Mouse (Mus musculus): ENCODE results near the gene Phldb2.

The Phldb2 gene

GRCm38 (mm10) chr16:45894998-45895397 is 58.4 kb downstream of the Phldb2 start:
- in situ Hi-C loops (cut with MboI, MseI): no loop called here

DNA sequence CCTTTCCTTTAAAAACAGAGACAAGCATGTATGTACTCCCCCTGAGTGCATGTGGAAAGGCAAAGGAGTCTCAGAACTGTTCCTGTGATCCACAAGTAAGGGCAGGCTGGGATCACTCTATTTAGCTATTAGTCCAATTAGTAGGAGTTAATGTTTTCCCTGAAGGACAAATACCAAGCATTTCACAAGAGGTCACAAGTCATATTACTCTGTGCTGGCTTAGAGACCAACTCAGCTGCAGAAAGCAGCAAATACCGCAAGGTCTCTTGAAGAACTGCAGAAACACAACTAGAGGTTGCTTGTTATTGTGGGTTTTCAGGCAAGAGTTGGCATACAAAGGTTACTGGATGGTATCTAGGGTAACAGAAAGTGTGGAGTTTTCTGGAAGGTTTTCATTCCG is 59.6 kb downstream of the Phldb2 start:
- in situ Hi-C loops (cut with MboI, MseI): no loop called here

DNA sequence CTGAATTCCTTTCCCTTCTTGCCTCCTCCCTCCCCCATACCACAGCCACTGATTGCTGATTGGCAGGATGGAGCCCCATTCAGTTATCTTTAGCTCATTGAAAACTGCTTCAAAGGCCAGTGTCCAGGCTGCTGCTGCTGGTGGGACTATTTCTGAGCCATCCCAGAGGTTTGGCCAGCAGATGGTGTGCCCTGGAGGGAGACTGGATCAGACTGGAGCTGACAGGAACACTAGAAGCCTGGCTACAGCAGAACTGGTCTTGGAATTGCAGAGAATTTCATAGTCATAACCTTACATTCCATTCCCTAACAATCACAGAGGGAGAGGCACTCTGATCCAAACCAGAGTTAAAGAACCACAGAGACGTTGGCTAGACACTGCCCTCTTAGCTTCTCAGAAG is 60.5 kb downstream of the Phldb2 start:
- in situ Hi-C loops (cut with MboI, MseI): no loop called here

GRCm38 (mm10) chr16:45890471-45891200 is 62.8 kb downstream of the Phldb2 start:
- in situ Hi-C loops (cut with MboI, MseI): no loop called here

DNA sequence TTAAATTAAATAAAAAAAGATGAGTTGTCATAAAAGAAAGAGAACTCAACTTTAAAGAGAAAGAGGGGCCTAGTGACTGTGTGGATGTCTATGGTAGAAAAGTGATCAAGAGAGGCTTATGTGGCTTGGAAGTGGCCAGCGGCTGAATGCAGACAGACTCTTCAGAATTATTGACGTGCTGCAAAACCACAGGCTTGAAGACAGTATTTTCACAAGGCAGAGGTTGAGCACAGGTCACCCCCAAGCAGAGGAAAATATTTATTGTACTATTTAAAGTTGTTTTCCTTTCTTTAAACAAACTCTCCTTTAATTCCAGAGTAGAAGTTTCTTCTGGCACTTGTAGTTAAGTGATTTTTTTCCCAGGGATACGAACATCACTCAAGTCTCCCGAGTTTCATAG is 63.8 kb downstream of the Phldb2 start:
- in situ Hi-C loops (cut with MboI, MseI): no loop called here

- in situ Hi-C loops (cut with MboI, MseI): no loop called here
These were observed 66.8 kb downstream of the Phldb2 start for GRCm38 (mm10) chr16:45886599-45886998.

DNA sequence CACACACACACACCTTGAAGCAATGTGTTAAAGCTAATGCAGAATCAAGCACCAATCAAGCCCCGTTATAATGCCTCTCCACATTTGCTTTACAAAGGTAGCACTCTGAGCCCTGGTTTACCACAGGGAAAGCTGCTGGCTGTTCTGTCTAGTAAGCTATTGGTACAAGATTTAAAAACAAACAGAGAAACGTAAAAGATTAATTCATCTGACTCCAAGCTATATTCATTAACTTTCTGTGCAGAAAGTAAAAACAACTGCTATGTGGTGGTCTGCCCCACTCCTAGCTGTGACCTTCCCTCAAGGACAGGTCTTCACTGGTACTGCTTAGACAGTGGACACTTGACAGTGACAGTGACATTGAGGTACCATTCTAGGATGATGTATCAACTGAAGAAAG is 69.2 kb downstream of the Phldb2 start:
- in situ Hi-C loops (cut with MboI, MseI): no loop called here

DNA sequence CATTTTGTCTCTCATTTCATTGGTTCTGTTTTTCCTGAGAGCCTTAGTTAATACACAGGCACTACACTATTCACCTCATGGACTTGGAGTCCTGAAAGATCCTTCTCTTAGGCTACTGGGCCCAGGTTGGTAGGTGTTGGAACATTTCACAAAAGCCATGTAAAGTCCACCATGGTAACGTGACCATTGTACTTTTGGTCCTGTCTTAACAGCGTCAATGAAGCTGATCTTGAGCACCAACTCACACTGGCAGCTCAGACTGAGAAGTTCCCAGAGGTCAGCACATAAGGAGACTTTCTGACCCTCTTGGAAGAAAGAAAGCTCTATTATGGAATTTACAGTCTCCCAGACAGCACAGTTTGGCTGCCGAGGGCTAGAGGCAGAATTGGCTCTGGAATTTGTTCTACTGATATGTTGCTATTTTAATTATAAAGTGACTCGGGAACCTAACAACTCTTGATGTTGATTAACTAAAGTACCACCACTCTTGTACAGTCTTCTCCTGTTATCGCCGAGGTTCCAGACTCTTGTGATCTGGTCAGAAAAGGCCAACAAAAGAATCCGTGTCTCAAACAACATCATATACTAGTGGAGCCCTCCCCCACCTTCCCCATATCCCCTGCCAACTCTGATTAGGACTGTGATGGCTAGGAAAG is 72.1 kb downstream of the Phldb2 start:
- in situ Hi-C loops (cut with MboI, MseI): no loop called here

DNA sequence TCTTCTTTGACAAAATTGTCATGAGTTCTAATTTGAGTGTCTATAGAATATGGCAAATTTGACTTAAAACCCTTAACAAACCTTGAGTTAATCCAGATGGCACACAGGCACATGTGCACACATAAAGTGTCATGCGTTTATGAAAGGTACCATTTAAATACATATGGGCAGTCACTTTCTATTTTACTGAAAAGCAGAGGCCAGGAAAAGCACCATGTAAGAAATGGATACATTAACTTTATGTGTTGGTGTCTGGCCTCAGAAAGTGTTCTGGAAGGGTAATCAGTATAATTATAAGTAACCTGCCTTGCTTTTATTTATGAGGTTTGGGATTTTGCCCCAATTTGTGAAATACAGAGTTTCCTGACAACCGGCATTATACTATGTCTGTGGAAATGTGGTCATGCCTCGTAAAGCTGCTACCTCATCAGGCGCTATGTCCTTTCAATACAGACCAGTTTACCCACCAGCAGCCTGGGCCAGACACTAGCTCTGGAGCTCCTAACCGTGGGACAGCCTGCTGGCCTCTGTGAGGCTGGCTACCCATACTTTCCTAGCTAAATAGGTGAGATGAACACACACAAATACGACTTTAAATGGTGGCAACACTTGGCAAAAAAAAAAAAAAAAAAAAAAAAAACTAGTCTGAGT is 73.2 kb downstream of the Phldb2 start:
- in situ Hi-C loops (cut with MboI, MseI): no loop called here

DNA sequence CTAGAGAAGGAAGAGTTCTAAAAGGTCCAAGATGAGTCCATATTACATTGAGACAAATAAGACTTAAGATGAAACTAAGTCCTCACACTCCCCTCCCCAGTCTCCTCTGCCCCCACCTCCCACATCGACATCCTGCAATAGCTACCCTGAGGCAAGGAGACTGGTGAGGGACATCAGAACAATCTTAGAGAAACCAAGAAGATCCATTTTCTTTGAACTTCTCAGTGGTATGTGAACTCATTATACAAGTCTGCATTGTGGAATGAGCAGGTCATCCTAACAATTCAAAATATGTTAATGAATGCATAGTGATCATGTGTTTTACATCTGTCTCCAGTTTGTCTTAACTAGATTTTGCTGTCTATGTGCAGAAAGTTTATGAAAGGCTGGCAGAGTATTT is 75.7 kb downstream of the Phldb2 start:
- in situ Hi-C loops (cut with MboI, MseI): no loop called here

GRCm38 (mm10) chr16:45877171-45877570 is 76.2 kb downstream of the Phldb2 start:
- in situ Hi-C loops (cut with MboI, MseI): no loop called here

GRCm38 (mm10) chr16:45873397-45873796 is 80.0 kb downstream of the Phldb2 start:
- in situ Hi-C loops (cut with MboI, MseI): loop anchor here (5.0 kb wide), 1 partner anchor 34 kb away; no protein-coding TSS in a partner anchor

DNA sequence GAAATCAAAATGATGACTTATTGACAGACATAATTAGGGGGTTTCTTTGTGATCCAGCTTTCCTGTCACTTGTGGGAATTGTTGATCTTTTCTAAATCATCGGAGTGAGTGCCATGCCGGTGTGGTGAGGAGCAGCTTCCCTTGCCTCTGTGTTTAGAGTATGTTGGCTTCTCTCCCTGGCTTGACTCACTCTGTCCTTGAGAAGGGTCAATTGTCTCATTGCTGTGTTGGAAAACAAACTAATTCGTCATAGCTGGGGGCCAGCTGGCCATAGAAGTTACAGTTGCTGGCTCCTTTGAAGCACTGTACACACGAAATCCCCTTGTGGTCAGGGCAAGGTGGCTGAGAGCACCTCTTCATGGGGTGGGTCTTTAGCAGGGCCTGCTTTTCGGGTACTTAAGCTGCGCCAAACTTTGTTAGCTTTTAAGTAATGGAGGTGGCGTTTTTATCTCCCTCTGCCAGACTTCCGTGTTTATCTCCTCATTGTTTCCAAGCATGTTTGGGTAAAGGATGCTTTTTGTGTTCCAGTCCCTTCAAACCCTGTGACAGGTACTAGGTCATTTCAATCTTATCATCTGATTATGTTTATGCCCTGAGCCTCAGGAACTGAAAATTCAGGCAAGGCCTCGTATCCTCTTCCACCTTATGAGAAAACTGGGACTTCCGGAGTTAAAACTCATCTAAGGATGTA is 82.0 kb downstream of the Phldb2 start:
- in situ Hi-C loops (cut with MboI, MseI): loop anchor here (5.0 kb wide), 1 partner anchor 36 kb away; no protein-coding TSS in a partner anchor

DNA sequence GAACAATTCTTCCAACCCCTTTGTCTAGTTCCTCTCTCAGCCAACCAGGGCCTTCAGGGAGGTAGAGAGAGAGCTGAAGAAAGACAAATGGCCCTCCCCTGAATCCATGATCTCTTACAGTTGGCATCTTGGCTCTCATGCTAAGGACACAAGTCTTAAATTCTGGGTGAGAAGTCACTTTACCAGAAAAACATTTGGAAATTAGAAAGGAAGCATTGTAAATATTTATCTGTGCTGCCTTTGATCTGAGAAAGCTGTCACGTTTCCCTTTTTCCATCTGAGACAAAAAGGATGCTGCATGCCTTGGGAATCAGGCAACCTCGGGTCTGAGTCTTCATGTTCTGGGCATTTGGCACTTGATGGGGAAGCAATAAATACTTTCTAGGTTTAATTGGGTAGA is 82.7 kb downstream of the Phldb2 start:
- in situ Hi-C loops (cut with MboI, MseI): loop anchor here (5.0 kb wide), 1 partner anchor 37 kb away; no protein-coding TSS in a partner anchor

- in situ Hi-C loops (cut with MboI, MseI): no loop called here
These were observed 84.4 kb downstream of the Phldb2 start for GRCm38 (mm10) chr16:45869044-45869443.

DNA sequence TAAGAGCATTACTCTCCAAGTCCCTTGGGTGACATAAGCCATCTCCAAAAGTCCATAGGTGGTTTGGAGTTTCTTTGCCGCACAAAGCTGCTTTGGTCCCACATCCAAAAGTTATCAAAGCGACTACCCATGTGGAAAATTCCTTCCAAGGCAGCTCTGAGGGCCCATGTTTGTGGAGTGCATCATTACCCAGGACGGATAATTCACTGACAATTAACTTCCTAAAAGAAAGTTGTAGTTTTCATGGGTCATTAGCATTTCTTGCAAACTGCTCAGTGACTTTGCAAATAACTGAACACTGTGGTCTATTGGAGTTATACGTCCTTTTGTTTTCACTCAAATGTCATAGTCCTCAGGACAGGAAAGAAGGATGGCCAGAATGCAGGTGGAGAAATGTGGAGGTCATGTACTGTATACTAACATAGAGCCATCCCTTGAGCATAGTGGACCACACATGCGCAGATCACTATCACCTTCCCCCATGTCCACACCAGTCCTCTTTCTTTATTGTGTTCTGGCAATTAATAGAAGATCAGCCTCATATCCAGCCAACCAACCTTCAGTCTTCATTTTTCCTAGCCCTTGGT is 96.0 kb downstream of the Phldb2 start:
- in situ Hi-C loops (cut with MboI, MseI): no loop called here

GRCm38 (mm10) chr16:45854499-45854898 is 98.9 kb downstream of the Phldb2 start:
- in situ Hi-C loops (cut with MboI, MseI): no loop called here

- in situ Hi-C loops (cut with MboI, MseI): no loop called here
These were observed 104.4 kb downstream of the Phldb2 start for GRCm38 (mm10) chr16:45849045-45849444.

DNA sequence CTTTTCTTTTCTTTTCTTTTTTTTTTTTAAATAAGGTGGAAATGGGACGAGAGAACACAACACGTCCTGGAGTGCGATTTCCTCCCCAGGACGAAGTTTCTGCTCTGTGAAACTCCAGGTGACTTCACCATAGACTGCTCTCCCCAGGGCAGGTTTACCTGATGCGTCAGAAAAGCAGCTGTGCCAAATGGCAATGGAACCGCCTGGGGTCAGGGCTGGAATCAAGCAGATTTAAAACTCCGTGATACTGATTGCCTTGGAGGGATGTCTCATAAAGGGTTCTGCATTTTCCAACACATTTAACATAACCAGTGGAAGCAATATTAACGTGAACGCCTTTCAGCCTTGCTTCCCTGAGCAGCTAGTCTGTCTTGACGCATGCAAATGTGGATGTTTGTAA is 108.5 kb downstream of the Phldb2 start:
- in situ Hi-C loops (cut with MboI, MseI): loop anchor here (5.0 kb wide), 1 partner anchor 122 kb away; no protein-coding TSS in a partner anchor

- in situ Hi-C loops (cut with MboI, MseI): loop anchor here (5.0 kb wide), 1 partner anchor 123 kb away; no protein-coding TSS in a partner anchor
These were observed 109.2 kb downstream of the Phldb2 start for GRCm38 (mm10) chr16:45844049-45844780.
